Mouse (Mus musculus) thymus, postnatal 10 days (tissue): ENCODE measurements around the gene Ptp4a2.
"Not testable (repeated sequence)": the region's sequence is repeated elsewhere in the genome, so short reads cannot be mapped to it uniquely, and the experiment has no call there.

Experiments
- DNase-seq, 2 experiments: peaks; one replicate each; pipeline ENCODE4 v3.0.0; 2021; ENCODE audit warnings: low spot score in 2 of 2

Ptp4a2 gene

DNA sequence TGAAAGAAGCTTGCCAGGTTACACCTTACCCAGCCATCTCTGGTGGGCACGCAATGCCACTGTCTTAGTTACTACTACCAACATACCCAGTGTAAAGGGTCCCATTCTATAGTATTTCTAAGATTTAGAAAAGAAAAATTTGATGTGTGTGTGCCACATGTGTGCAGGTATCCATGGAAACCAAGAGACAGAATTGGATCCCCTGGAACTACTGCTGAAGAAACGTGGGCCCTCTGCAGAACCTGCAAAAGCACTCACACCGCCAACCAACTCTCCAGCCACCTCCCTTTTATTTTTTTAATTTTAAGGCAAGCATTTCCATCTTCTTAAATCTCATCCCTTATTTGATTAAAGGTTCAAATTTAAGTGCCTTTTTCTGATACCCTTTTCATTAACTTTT, 40.8 kb downstream of the Ptp4a2 start:
- no peak for DNase-seq

DNA sequence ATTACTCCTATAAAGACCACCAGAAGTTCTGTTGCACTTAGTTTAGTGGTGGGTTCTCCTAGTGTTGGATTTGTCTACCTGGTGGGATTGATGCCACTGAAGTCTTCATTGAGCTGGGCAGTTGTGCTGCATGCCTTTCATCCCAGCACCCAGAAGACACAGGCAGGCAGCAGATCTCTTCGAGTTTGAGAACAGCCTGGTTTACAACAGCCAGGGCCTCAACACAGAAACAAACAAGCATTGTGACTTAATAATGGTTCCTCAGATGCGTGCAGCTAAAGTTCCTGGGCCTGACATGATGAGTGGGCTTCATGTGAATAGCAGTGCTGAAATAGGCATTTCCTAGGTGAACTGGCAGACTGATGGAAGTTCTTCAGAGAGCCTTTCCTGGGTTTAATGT, 42.0 kb downstream of the Ptp4a2 start:
- DNase-seq = no peak

DNA sequence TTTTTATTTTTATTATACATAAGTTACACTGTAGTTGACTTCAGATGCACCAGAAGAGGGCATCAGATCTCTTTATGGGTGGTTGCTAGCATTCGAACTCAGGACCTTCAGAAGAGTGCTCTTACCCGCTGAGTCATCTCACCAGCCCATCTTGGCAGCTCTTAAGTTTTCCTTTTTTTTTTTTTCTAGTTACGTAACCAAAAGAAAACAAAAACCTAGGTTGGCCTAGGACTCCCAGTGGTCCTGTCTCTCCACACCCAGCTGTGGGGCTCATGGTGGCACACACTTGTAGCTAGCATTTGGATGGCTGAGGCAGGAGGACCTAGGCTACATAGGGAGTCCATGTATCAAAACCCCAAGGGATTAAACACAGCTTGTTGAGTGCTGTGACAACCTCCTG, 43.0 kb downstream of the Ptp4a2 start:
- no peak for DNase-seq

DNA sequence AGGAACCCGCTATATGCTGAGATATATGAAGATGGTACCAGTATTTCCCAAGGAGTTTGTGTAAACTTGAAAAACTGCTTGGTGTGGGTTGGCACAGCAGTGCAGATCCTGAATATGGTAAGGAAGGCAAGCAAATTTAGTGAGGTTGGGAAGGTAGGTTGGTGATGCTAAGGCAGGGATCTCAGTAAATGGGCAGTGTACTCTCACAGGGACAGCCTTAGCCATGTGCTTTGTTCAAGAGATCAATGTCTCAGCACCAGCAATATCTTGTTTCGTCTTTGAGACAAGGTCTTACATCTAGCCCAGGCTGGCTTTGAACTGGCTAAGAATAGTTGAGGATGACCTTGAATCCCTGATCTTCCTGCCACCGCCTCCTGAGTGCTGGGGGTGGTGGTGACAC, 43.6 kb downstream of the Ptp4a2 start:
- no peak for DNase-seq

DNA sequence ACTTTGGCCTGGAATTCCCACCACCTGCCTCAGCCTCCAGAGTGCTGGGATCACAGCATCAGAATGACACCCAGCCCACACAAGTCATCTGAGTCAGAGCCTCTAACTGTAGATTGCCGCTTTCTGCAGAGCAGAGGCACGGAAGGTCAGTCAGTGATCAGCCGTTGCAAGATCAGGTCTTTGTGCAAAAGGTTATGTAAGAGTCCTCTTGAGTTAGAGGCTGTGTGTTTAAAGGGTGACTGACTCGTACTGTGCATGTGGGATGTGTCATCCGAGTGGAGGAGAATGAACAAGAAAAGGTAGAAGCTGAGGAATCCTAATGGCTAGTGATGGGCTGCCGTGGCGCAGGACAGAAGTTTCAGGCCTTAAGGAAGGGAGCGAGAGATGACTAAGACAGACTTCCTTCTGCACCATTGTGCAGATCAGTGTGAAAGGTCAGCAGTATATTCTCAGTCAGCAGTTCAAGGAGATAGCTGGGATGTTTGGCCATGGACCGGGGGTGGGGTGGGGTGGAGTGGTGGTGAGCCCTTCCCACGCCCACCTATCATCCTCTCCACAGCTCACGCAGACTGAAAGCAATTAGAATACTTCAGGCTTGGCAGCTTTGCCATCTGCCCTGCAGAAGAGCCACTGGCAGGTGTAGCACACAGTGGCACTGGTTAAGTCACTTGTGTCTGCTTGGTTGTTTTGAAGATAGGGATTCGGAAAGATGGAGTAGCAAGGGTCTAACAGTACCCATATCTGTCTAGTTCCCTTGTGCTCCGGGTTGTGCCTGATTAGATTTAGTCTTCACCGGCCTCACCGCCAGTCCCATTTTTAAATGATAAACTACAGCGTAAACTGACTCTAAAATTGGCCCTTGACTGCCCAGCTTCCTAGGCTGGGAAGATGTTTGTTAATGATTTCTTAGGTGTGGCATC, 44.3 kb downstream of the Ptp4a2 start:
- DNase-seq = no peak

DNA sequence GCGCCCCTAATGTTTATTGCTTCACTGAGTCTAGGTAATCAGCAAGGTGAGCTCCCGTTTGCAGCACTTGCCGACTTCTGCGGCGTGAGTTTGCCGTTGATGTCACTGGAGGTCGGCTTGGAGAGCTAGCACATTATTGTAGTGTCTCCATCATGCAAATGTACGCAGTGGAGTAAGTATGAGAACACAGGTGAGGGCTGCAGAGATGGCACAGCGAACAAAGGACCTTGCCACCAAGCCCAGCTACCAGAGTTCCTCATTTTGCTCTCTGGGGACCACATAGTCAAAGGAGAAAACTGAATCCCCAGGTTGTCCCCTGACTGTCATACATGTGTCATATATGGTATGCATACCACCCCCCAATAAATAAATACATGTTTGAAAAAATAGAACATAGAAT, 49.4 kb downstream of the Ptp4a2 start:
- DNase-seq = no peak

DNA sequence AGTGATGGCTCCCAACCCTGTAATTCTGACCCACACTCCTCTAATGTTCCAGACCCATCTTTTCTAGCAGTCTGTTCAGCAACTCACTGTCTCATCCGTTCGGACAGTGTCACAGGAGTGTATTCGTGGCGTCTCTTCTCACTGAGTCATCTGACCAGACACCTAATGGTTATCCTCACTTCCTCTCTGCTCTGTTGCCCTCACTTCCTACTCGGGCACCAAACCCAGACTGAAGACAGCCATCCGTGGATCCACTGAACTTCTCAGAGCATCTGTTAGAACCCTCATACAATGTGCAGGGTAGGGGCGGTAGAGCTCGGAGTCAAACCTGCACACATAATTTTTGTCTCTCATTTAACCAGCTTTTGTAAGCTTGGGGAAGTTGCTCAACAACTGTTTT, 50.4 kb downstream of the Ptp4a2 start:
- no peak for DNase-seq

DNA sequence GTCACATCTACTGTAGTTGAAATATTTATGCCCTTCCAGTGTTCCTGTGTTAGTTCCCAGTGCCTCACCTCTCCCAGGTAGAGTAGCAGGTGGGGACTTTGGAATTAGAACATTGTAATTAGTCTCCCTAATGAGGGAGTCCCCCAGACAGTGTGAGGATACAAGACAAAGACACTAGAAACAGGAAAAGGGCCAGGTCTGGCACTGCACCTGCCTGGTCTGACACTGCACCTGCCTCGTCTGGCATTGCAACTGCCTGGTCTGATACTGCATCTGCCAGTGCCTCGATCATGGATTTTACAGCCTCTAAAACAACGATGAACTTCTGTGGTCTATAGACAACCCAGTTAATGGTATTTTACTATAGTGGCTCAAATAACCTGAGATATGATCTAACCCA, 51.3 kb downstream of the Ptp4a2 start:
- no peak for DNase-seq

DNA sequence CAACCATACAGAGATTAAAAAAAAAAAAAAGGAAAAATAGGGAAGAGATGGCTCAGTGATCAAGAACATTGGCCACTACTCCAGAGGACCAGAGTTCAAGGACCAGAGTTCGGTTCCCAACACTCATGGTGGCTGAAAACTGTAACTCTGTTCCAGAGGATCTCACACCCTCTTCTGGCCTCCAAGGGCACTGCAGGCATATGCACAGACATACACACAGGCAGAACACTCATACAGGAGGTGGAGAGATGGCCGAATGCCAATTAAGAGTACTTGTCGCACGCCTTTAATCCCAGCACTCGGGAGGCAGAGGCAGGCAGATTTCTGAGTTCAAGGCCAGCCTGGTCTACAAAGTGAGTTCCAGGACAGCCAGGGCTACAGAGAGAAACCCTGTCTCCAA, 55.2 kb downstream of the Ptp4a2 start:
- not testable (repeated sequence) for DNase-seq

DNA sequence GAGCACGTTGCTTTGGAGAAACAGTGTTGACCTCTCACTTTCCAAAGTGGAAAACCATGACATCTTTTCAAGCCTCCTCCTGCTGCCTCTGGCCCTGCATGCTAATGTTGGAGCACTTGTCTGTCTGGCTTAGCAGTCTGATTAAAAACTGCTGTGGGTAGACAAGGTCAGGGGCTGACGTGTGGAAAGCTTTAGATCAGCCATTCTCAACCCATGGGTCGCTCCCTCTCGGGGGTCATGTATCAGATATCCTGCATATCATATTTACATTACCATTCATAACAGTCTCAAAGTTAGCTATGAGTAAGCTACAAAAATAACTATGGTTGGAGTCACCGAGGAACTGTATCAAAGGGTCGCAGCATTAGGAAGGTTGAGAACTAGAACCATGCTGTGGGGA, 57.2 kb downstream of the Ptp4a2 start:
- DNase-seq = no peak

DNA sequence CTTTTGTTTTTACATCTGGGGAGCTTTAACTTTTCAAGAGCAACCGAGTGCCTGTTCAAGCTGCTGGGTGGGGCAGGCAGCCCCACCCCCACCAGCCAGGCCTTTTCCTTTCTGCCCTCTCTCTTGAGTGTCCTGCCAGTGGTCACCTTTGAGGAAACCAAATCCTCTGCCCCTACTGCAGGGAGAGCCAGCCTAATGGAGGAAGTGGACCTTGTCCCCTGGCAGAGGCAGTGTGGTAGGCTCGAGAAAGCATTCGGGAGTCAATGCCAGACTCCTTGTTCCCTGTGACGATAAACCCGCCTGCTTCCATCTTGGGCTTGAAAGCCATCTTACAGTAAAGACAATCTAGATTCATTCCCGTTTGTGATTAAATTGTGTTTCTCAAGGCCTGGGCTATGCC, 59.5 kb downstream of the Ptp4a2 start:
- no peak for DNase-seq

DNA sequence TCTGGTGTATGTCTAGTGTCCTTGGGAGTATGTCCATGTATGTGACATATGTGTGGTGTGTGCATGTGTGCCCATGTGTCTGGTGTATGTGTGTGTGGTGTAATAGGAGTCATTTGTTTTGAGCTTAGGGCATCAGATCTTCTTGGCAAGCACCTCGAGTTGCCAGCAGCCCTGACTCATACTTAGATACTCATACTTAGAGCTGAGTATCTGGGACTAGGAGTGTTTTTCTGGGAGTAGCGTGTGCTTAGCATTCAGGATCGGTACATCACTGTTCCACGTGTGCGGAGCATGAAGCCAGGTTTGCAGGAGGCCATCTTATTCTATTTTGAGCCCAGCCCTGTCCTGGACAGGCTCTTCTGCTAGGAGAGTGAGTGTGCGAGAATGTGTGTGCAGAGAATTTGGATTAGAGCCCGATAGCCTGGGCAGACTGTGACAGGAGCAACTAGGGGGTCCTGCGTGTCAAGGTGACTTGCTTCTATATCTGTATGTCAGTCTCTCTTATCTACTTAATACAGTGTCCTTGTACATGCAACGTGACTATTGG, 61.4 kb downstream of the Ptp4a2 start:
- DNase-seq = no peak

DNA sequence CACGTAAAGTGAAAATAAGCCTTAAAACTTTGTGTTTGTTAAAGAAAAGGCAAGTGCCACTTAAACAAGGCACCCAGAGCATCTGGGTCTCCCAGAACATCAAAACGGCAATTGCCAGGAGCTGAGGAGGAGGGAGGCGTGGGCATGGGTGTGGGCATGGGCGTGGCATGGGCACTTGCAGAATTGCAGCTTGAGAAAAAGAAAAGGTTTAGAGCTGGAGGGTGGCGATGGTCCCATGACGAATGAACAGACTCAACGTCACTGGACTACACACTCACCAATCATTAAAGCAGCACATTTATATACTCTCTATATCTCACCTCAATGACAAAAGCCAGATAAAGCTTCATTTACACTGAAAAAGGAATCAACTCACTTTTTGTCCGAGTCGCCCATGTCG, 63.8 kb downstream of the Ptp4a2 start:
- DNase-seq = no peak

DNA sequence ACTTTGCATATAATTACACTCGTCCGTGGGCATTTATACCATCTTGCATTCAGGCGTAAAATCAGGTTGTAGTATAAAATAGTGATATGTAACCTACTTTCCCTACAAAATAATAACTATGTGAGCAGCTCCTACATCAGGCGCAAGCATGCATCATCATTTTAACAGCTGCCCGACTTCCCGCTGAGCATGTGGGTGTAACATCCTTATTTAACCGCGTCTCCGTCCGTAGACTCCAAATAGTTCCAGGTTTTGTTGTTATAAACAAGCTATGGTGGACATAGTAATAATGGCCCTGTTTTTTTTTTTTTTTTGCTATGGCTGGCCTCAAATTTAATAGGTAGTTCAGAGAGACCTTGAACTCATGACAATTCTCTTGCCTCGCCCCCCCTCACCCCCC, 64.4 kb downstream of the Ptp4a2 start:
- no peak for DNase-seq

DNA sequence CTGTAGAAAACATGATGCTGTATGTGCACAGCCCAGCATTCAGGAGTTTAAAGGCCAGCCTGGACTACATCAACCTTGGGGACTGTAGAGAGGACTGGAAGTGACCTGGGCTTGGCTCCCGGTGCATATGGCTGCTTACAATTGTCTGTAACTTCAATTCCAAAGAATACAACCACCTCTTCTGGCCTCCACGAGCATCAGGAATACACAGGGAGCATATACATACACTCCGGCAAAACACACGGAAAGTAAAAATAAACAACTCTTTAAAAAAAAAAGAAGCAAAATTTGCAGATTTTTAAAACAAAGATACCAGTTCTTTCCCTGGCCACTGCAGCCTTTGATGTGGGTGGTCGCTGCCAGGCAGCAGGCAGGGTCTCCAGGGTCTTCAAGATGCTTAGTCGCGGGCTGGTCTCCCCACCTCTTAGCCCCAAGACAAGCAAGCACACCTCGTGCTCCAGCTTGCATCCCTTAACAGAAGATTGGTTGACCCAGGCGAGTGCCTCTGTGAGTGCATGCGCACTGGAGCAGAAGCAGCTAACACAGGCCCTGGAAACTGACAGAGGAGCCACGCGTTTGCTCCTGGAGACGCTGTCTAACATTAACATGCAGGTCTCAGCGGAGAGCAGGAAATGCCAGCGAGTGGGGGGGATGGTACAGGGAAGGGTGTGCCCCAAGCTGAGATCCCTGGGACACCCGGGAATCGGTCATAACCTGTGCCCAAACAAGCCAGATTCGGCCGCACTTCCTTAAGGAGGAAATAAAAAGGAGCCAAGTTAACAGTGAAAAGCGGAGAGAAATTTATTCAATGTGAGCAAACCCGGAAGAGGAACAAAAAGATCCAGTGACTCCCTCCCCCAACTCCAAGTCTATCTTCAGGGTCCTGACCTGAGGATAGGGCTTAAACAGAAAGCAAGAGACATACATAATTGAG, 66.1 kb downstream of the Ptp4a2 start:
- peak; percentile 80 for DNase-seq

DNA sequence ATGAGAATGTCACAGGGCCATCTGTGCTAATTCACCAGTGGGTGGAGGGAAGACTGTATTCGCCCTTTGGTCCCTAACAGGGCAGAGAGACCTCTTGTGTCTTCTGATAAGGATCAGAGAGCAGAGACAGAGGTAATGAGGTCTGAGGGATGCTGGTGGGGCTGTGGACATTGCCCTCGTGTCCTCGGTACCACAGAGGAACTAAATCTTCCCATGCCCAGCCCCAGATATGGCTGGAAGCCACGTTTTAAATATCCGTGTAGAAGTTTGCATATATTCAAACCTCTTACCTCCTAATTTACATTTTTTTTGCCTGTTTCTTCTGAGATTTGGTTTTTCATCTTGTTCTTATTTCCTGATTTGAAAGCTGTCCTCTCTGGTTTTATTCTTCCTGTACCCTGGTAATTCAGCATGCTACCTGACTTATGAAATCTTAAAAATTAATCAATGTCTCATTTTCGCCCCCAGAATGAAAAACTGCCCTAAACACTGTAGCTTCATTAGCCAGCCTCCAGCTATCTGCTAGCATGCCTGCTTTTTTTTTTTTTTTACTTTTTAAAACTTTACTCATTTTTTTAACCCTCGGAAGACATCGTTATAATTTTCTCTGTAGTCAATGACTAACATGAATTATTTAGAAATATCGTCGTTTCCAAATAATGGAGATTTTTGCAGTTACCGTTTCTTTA, 67.1 kb downstream of the Ptp4a2 start:
- DNase-seq = no peak

DNA sequence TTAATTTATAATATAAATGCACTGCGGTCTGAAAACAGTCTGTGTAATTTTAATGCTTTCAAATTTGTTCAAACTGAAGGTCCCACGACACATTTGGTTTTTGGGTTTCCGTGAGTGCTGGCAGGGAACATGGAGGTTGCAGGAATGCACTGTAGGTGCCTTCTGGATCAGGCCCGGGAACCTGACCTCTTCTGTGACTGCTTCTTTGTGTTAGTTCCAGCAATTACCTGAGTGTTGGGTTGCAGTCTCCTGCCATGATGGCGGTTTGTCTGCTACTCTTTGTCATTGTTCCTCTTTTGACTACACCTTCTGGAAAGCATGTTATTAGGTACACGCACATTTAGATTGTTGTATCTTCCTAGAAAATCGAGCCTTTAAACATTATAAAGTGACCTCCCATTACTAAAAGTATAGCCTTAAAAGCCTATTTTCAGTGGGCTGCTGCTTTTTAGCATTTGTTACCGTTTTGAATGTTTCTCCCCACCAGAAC, 67.7 kb downstream of the Ptp4a2 start:
- no peak for DNase-seq

DNA sequence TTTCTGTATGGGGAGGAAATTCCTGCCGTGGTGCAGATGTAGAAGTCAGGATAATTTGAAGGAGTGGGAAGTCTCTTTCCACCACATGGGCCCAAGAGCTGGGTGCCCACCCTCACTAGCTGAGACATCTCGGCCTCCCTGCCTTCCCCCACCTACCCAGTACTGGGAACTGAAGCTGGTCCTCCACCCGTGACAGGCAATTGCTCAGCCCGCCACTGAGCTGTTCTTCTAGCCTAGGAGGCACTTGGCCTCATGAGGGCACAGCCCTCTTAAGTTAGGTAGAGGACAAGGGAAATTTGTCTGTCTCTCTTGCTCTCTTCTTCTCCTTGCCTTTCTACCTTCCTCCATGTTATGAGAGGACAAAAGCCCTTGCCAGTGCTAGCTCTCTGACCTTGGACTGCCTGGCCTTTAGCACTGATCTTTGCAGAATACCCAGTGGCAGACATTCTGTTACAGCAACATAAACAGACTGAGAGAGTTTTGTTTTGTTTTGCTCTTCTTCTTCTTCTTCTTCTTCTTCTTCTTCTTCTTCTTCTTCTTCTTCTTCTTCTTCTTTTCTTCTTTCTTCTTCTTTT, 68.3 kb downstream of the Ptp4a2 start:
- DNase-seq = no peak

DNA sequence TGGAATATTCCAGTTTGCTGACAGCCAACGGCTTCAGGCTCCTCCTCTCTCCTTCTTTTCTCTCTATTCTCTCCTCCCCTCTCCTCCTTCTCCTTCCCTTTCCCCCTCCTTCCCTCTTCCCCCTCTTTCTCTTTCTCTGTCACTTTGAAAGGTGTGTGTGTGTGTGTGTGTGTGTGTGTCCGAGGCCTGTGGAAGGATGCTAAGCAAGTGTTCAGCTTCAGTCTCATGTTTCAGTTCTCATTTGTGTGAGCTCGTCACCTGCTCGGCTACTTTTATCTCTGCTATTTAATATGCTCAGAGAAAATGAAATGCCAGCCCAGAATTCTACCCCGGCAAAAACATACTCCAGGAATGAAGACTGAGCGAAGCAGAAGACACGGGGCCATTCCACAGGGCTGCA, 69.6 kb downstream of the Ptp4a2 start:
- no peak for DNase-seq

DNA sequence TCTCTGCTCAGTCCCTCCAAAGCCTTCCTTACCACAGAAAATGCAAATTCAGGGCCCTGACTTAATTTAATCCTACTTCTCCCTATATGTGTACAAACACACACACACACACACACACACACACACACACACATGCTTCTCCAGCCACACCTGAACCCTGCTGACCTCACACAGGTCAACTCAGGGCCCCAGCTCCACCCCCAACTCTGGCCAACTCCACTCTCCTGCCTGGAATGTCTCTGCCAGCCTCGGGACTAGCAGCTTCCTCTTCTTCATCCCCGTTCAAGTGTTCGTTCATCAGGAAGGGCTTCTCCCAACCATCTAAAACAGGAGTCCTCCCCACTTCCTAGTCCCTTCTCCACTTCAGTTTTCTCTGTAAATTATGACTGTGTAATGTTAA, 70.6 kb downstream of the Ptp4a2 start:
- no peak for DNase-seq

DNA sequence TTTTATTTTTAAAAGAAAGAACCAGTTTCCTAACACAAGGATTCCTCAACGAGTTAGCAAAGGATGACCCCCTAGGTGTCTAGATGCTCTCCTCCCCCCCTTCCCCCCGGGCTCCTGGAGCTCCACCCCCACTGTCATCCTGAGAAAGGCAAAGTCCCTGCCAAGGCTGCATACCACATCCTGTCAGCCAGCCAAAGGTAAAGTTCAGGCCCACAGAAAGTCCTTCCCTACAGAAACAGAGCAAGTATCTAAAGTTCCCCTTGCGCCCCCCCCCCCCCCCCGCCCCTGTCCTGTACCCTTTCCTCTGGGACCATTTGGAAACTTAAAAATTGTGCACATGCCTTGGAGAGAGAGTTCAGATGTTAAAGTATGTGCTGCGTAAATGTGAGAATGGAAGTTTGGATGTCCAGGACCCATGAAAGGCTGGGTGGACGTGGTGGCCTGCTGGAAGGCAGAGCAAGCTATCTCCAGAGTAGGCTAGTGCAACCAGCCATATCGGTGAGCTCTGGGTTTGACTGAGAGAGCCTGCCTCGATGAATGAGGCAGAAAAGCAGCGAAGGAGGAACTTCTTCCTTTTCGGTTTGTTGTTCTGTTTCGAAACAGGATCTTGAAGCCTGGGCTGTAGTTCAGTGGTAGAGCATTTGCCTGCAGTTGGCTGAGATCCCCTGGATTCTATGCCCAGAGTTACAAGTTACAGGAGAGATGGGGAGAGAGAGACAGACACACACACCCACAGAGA, 71.7 kb downstream of the Ptp4a2 start:
- peak; percentile 63 to 73 for DNase-seq
